Mouse (Mus musculus) heart, embryonic 12.5 days (tissue): ENCODE data around the gene Pbx3. TPM values are rescaled to one million over a fixed set of nuclear protein-coding genes. Genes with fewer than 3 reads are reported as not detected.

Source experiments
- ATAC-seq: fragments of 200-750 bp; cut with Nextera tagmentation; 2 replicates; pipeline ENCODE4 v1.8.0; 2017; ENCODE audit warnings: moderate TSS enrichment, moderate library complexity; ENCODE audit not compliant: insufficient number of reproducible peaks, low FRiP score
- H3K27ac ChIP-seq: fragments of 300-500 bp; sonication (generic); 2 replicates; pipeline ENCODE4 v1.5.1; 2016; ENCODE audit warnings: mild to moderate bottlenecking, moderate library complexity; ENCODE audit not compliant: poor library complexity, severe bottlenecking
- H3K27me3 ChIP-seq: fragments of 300-500 bp; sonication (generic); replicated peaks from 2 replicates; pipeline ENCODE4 v1.6.1; 2016; ENCODE audit warnings: mild to moderate bottlenecking, moderate library complexity
- H3K36me3 ChIP-seq: fragments of 300-500 bp; sonication (generic); 2 replicates; pipeline ENCODE4 v1.6.1; 2016; ENCODE audit warnings: mild to moderate bottlenecking, moderate library complexity
- H3K4me1 ChIP-seq: fragments of 300-500 bp; sonication (generic); replicated peaks from 2 replicates; pipeline ENCODE4 v1.6.1; 2016; ENCODE audit warnings: mild to moderate bottlenecking
- H3K4me2 ChIP-seq: fragments of 300-500 bp; sonication (generic); 2 replicates; pipeline ENCODE4 v1.6.1; 2016; ENCODE audit warnings: mild to moderate bottlenecking, moderate library complexity
- H3K4me3 ChIP-seq: fragments of 300-500 bp; sonication (generic); 2 replicates; pipeline ENCODE4 v1.5.1; 2016; ENCODE audit warnings: mild to moderate bottlenecking
- H3K9ac ChIP-seq: fragments of 300-500 bp; sonication (generic); 2 replicates; pipeline ENCODE4 v1.6.1; 2016; ENCODE audit warnings: mild to moderate bottlenecking, moderate library complexity
- H3K9me3 ChIP-seq: fragments of 300-500 bp; sonication (generic); replicated peaks from 2 replicates; pipeline ENCODE4 v1.6.1; 2016; ENCODE audit warnings: mild to moderate bottlenecking, moderate library complexity
- WGBS: fragments of 180-500 bp; shearing (Covaris S2); methylation state at CpG from one replicate; pipeline ENCODE4 v1.1.7; 2016; 5-methylcytosine and 5-hydroxymethylcytosine counted together
- polyA plus RNA-seq: library from polyadenylated mRNA; unstranded; fragments of >200 nt; fragmentation: Nextera tagmentation; extraction: Ambion mirVana; gene quantifications from 2 replicates; pipeline ENCODE4 v1.2.1, GENCODE M21; 2016

The Pbx3 gene
- polyA plus RNA-seq, 1 experiment from 2014 or later, result 33.1 TPM

DNA sequence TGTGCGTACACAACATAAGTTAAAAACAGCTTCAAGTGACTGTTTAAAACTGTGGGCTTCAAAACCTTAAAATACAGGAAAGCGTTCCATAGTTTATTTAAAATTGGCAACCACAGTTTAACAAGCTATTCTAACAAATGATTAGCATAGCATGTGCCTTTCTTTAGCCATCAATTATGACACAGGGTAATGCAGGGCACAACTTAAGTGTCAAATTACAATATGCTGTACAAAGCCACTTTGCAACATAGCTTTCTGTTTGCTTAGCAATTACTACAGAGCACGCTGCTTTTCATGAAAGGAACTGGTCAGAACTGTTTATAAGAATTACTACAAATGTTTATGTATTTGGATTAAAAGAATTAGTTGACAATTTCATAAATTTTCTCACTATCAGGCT, 120.7 kb downstream of the Pbx3 start:
- no peak overlapping the region for H3K9ac ChIP-seq
- no peak overlapping the region for H3K4me3 ChIP-seq
- WGBS, result 78% methylated on average over 3 of the region's 3 CpGs
- 0 out of 2 replicates have a peak, but pooled peaks cover 2% of the 10 kb centered on the region for H3K4me1 ChIP-seq
- no peaks in the 10 kb centered on the region for H3K36me3 ChIP-seq
- H3K9me3 ChIP-seq, result no peaks in the 10 kb centered on the region
- no peak for ATAC-seq
- no peak overlapping the region for H3K27ac ChIP-seq
- no peaks in the 10 kb centered on the region for H3K27me3 ChIP-seq
- no peak overlapping the region for H3K4me2 ChIP-seq

DNA sequence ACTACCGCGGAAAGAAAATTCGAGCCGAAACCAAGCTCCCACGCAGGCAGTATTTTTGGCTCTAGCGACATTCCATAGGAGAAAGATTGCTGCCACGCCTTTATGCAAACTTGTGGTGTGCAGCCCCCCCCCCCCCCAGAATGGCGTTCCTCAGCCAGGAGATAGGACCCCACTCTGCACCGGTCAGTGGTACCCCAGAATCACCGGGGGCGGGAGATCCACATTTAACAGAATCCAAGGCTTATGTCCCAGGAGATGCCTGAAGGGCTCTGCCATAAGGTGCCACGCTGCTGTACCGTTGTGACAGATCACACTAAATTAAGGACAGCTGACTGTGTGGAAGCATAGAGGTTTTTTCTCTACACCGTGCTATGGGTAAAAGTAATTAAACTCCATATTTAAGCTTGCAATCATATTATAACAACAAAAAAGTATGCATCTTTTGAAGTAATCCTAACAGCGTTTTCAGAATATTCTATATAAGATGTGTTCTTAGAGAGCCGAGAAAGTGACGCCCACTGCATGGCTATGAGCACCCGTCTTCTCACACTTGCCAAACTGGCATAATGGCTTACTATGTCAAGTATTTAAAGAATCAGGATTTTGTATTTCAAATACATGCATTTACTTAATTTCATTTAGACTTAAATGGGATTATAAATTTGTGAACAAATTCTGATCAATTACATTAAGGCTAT, 122.8 kb downstream of the Pbx3 start:
- ATAC-seq, result peak; percentile 51; the same call in 1 of the 2 replicates
- no peaks in the 10 kb centered on the region for H3K9me3 ChIP-seq
- H3K4me2 ChIP-seq, result peak overlapping the region; percentile 70
- no peaks in the 10 kb centered on the region for H3K27me3 ChIP-seq
- H3K36me3 ChIP-seq, result no peaks in the 10 kb centered on the region
- peaks cover 7% of the 10 kb centered on the region; the same call in 1 of the 2 replicates for H3K4me1 ChIP-seq
- H3K4me3 ChIP-seq, result peak overlapping the region; percentile 59
- peak overlapping the region; percentile 61 for H3K27ac ChIP-seq
- H3K9ac ChIP-seq, result peak overlapping the region; percentile 69
- WGBS, result 3% methylated on average over 18 of the region's 18 CpGs

DNA sequence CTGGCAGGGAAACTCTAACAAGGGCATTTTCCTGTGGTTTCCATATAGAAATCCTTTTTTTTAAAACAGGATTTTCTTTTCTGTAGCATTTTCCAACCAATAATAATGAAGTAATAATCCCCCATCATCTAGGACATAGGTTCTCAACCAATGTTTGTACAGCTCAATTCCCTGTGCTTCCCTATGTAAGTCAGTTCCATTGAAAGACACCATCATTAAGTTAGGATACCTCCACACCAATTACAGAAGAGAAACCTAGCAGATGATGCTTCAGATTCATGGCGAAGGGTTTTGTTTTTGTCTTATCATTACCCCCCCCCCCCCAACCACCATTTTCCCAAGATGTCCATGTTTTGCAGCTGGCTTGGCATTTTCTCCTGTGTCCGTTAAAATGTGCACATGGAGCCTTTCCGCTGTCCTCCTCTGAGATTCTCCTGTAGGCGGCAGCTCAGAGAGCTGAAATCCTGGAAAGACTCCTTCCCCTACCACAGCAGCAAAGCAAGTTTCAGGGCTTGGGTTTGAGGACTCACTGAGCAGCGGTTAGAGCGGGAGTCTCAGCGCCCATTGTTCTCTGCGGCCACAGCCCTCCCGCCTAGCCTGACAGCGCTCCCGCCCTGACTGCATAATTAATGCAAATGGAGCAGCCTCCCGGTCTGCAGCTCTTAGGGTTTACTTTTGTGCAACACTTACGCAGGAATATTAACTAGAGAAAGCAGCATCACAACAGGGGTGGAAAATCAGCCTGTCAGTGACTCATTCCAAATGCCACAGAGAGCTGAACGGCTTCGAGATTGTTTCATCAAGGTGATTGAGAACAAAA, 123.6 kb downstream of the Pbx3 start:
- Histone ChIP-seq H3K27ac (peak overlapping the region; percentile 61), H3K36me3 (no peaks in the 10 kb centered on the region), H3K27me3 (no peaks in the 10 kb centered on the region), H3K9ac (peak overlapping the region; percentile 69), H3K4me2 (peak overlapping the region; percentile 70), H3K4me3 (peak overlapping the region; percentile 59), H3K9me3 (no peaks in the 10 kb centered on the region), H3K4me1 (peaks cover 7% of the 10 kb centered on the region; the same call in 1 of the 2 replicates)
- under 1% methylated on average over 15 of the region's 15 CpGs for WGBS
- peak; percentile 83 for ATAC-seq

DNA sequence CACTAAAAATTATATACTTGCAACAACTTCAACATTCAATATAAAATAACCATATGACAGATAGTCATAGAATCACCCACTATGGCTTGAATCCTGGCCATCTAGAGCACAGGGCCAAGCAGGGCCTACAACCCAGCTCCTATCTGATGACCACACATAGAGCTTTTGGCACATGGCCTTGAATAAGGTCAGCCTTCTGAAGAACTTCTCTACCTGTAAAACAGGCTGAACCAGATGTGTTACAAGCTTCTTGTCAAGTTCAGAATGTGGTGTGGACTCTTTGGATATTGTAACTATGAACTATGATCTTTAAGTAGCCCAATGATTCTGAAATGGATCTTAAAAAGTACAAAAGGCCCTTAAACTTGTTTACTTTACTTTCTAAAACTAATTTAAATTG, 132.1 kb downstream of the Pbx3 start:
- no peaks in the 10 kb centered on the region for H3K9me3 ChIP-seq
- no peaks in the 10 kb centered on the region for H3K36me3 ChIP-seq
- H3K27me3 ChIP-seq, result no peaks in the 10 kb centered on the region
- no peak for ATAC-seq
- peaks cover 3% of the 10 kb centered on the region; the same call in 1 of the 2 replicates for H3K4me1 ChIP-seq
- H3K27ac ChIP-seq, result no peak overlapping the region
- no peak overlapping the region for H3K4me3 ChIP-seq
- H3K4me2 ChIP-seq, result no peak overlapping the region
- no peak overlapping the region for H3K9ac ChIP-seq

DNA sequence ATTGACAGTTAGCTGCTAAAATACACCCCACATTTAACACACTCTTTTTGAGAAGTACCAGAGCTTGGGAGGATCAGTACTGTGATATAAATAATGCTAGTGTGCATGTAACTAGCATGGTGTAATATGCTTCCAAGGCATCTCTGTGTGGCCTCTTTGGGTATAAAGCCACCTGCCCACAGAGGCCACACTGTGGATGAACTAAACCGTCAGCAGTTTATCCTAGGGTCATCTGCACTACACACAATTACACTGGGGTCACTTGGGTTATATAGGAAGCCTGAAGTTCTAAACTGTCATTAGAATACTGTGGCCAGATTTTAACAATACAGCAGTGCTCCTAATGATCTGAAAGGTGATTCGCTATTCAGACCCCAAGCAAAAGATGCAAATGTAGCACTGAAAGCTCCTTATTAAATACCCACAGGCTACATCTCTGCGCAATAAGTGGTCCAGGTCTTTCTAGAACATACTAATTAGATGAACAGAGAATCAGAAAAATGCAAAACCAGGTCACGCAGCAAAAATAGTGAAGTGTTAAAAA, 133.6 kb downstream of the Pbx3 start:
- Histone ChIP-seq H3K4me3 (no peak overlapping the region), H3K27ac (no peak overlapping the region), H3K9me3 (no peaks in the 10 kb centered on the region), H3K4me2 (no peak overlapping the region), H3K9ac (no peak overlapping the region), H3K36me3 (no peaks in the 10 kb centered on the region), H3K27me3 (no peaks in the 10 kb centered on the region), H3K4me1 (no peaks in the 10 kb centered on the region; the same call in 1 of the 2 replicates)
- ATAC-seq, result no peak
- 75% methylated on average over 4 of the region's 4 CpGs for WGBS

DNA sequence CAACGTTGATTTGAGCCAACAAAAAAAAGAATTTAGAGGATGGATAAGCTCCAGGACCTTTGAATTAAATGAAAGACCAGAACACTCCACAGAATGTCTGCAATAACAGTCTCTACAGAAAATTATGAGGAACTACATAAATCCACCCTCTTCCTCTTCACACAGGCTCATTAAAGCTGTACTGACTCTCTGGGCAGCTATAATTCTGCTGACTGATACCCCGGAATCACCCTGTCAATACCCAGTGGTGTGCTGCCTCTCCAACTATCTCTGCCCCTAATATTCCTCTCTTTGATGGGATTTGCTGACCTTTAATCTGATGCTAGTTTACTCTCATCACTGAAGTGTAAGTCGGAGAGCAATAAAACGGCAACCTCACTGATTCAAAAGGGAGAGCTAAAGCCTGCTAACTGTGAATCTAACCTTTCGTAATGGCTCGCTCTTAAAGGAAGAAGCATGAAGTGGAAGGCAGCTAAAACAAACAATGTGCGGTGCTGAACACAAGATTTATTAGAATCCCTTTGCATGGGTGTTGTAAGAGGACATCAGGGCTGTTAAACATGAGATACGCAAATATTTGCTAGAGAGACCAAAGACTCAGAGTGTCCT, 137.4 kb downstream of the Pbx3 start:
- 72% methylated on average over 8 of the region's 8 CpGs for WGBS
- Histone ChIP-seq H3K36me3 (no peaks in the 10 kb centered on the region), H3K9me3 (no peaks in the 10 kb centered on the region), H3K27me3 (no peaks in the 10 kb centered on the region), H3K4me2 (no peak overlapping the region), H3K9ac (no peak overlapping the region), H3K4me1 (peaks cover 14% of the 10 kb centered on the region), H3K27ac (no peak overlapping the region), H3K4me3 (no peak overlapping the region)
- no peak for ATAC-seq

DNA sequence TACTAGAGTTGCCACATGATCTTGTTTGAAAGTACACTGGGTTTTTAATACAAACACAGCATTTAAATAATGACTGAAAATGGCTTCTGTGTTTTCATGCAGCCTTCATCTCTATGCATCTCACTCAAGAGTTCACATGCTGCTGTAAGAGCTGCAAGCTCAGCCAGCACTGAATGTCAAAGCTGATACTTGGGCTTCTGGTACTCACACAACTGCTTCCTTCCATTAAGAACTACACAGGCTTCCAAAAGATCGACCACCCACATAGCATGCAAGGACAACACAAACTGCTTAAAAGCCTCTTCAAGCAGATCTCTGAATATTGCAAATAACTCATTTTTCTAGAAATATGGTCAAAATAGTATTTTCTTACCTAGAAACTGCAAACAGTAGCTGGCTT, 138.7 kb downstream of the Pbx3 start:
- Histone ChIP-seq H3K4me2 (no peak overlapping the region), H3K9ac (no peak overlapping the region), H3K4me3 (no peak overlapping the region), H3K9me3 (no peaks in the 10 kb centered on the region), H3K27me3 (no peaks in the 10 kb centered on the region), H3K4me1 (peaks cover 20% of the 10 kb centered on the region), H3K36me3 (no peaks in the 10 kb centered on the region), H3K27ac (no peak overlapping the region)
- ATAC-seq, result no peak
- 53% methylated on average over 1 of the region's 1 CpGs for WGBS

DNA sequence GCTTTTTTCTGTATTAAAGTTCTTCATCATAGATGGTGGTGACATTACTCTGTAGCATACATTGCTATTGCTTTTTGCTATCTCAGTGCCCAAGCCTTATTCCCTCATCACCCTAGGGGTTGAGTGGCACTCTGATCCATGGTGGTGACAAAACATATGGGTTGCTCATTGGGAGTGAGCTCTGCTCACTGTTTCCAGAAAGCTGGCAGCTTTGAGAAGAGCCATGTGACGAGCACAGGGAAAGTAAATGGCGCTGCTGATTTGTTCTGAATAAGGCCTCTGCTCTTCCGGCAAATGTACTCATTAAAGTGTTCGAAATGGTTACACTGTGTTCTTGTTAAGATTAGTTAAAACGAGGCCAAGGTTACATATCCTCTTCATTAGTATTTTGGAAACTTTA, 139.7 kb downstream of the Pbx3 start:
- no peak overlapping the region for H3K4me2 ChIP-seq
- no peaks in the 10 kb centered on the region for H3K9me3 ChIP-seq
- H3K4me3 ChIP-seq, result no peak overlapping the region
- H3K36me3 ChIP-seq, result no peaks in the 10 kb centered on the region
- no peak overlapping the region for H3K9ac ChIP-seq
- H3K27me3 ChIP-seq, result no peaks in the 10 kb centered on the region
- no peak for ATAC-seq
- no peak overlapping the region for H3K27ac ChIP-seq
- peaks cover 20% of the 10 kb centered on the region for H3K4me1 ChIP-seq
- WGBS, result 80% methylated on average over 5 of the region's 5 CpGs

DNA sequence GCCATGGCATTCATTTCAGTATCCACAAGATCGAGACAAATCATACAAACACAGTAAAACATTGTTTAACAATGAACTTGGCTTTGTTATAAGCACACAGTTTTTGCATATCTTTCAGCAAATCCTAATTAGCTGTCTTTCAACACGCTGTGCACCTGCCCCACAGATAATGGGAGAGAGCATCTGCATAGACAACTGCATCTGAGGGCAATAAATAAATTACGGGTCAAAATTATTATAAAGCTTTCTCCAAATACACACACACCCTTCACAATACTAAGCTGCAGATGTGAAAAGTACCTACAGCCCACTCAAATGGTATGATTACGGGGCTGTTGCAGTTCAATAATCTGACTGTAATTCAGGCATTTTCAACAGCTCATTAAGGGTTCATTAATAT, 145.3 kb downstream of the Pbx3 start:
- no peak overlapping the region for H3K4me3 ChIP-seq
- WGBS, result 88% methylated on average over 4 of the region's 4 CpGs
- no peak overlapping the region for H3K4me2 ChIP-seq
- H3K9ac ChIP-seq, result no peak overlapping the region
- H3K4me1 ChIP-seq, result peaks cover 26% of the 10 kb centered on the region
- no peaks in the 10 kb centered on the region for H3K27me3 ChIP-seq
- peaks cover 6% of the 10 kb centered on the region; the same call in 1 of the 2 replicates for H3K36me3 ChIP-seq
- no peak overlapping the region for H3K27ac ChIP-seq
- no peaks in the 10 kb centered on the region for H3K9me3 ChIP-seq
- ATAC-seq, result no peak

DNA sequence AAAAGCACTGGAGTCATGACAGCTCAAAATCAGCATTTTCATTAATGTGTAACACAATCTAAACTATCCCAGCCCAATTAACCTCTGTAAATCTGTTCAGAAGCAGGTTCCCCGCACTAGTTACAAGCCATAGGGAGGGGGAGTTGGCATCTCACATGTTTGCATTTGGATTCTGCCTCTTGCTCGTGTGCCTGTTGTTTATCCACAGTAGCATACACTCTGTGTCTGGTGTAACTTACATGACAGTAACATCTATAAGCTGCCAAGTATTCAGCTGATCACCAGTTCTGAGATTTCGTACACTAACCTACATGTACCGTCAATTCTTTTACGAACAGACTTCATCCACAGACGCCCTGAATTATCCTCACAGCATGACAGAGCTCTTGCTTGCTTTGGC, 147.5 kb downstream of the Pbx3 start:
- no peak overlapping the region for H3K4me2 ChIP-seq
- H3K27me3 ChIP-seq, result no peaks in the 10 kb centered on the region
- no peaks in the 10 kb centered on the region for H3K9me3 ChIP-seq
- ATAC-seq, result no peak
- H3K27ac ChIP-seq, result no peak overlapping the region
- WGBS, result 66% methylated on average over 6 of the region's 6 CpGs
- H3K9ac ChIP-seq, result no peak overlapping the region
- no peak overlapping the region for H3K4me3 ChIP-seq
- H3K4me1 ChIP-seq, result peaks cover 17% of the 10 kb centered on the region
- H3K36me3 ChIP-seq, result peaks cover 6% of the 10 kb centered on the region; the same call in 1 of the 2 replicates

DNA sequence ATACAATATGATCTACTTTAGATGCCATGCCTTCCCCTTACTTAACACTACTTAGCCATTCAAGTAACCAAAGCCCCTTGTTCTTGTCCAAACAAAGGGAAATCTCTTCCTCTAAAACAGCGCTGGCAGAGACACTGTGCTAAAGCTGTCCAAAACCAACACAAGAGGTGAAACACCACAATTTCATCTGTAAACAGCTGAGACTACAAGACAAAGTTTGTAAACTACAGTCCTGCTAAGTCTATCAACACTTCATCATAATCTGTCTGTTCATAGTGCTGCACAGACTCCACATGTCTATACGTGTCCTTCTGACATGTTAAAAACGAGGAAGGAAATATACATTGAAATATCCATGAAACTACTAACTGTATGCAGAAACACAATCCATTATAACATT, 151.5 kb downstream of the Pbx3 start:
- Histone ChIP-seq H3K9me3 (no peaks in the 10 kb centered on the region), H3K4me1 (peaks cover 11% of the 10 kb centered on the region), H3K9ac (no peak overlapping the region), H3K36me3 (peaks cover 6% of the 10 kb centered on the region; the same call in 1 of the 2 replicates), H3K27me3 (no peaks in the 10 kb centered on the region), H3K4me2 (no peak overlapping the region), H3K4me3 (no peak overlapping the region), H3K27ac (no peak overlapping the region)
- ATAC-seq, result no peak
- 87% methylated on average over 3 of the region's 3 CpGs for WGBS
